Mouse (Mus musculus) megakaryocyte, adult 5-6 weeks (primary cell): Measurements from ENCODE around the gene Epb41l4b. TPM values are rescaled to one million over a fixed set of nuclear protein-coding genes. Genes with fewer than 3 reads are reported as not detected.

Experiments
- ATAC-seq: 2 replicates; pipeline ENCODE4 v1.8.0; 2016; ENCODE audit warnings: mild to moderate bottlenecking, inconsistent platforms; ENCODE audit not compliant: poor library complexity, severe bottlenecking
- total RNA-seq, 2 experiments: library from RNA; stranded (forward) in 1 of 2; stranded (reverse) in 1 of 2; fragments of 153-499, 151-499 nt in 1 of 2; fragments of 221-1000, 200-1000 nt in 1 of 2; gene quantifications; 2 replicates each; pipeline versions ENCODE4 v1.2.3 to v1.2.4; 2015 to 2017

Gene Epb41l4b
- total RNA-seq, 2 experiments from 2014 or later = 2.8 to 2.9 TPM

DNA sequence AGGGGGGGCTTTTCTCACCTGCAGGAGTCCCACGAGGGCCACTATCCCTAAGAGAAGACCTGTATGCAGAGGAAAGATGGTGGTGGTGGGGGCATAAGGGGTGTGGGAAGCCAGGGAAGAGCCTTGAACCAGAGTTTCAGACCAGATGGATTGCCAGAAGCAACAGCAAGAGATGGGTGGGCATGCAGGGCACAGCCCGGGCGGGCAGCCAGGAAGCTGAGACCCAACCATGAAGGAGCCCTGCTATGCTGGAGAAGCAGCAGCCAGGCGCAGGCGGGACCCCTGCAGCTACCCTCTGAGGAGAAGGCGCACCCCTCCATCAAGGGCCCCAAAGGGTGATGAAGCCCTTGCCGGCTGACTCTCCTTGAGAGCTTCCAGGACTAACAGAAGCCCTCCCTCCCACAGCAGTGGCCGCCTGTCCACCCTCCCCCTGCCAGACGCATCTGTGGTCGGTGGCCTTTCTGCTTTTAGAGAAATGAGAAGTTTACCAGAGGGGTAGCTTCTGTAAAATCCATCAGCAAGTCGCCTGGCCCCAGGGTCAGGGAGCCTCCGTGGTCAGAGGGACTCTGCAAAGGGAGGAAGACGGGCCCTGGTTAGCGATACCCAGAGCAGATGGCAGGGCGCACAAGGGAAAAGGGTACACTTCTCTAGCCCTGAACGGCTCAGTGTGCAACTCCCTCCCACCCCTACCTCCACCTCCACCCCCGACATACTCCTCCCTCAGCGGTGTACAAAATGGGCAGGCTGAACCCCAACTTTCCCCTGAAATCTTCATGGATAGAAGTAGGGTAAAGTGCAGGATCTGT is 126.7 kb downstream of the Epb41l4b start:
- peak; percentile 33; the same call in 1 of the 2 replicates for ATAC-seq

DNA sequence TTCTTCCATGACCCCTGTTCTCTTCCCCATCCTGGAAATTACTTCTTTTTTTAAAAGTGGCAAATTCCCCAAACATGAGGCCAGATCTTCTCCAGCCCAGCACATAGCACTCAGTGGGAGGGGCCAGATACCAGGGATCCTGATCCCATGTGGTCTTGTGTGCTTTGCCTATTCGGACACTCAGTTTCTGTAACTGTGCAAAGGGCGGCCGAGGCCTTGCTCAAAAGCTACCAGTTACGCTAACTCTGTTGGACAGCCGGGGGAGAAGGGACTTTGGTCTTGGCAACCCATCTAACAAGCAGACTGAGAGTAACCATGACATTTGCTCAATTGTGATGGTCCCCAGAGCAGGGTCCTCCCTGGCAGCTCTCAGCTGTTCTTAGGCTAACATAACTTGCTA is 128.2 kb downstream of the Epb41l4b start:
- ATAC-seq = no peak

DNA sequence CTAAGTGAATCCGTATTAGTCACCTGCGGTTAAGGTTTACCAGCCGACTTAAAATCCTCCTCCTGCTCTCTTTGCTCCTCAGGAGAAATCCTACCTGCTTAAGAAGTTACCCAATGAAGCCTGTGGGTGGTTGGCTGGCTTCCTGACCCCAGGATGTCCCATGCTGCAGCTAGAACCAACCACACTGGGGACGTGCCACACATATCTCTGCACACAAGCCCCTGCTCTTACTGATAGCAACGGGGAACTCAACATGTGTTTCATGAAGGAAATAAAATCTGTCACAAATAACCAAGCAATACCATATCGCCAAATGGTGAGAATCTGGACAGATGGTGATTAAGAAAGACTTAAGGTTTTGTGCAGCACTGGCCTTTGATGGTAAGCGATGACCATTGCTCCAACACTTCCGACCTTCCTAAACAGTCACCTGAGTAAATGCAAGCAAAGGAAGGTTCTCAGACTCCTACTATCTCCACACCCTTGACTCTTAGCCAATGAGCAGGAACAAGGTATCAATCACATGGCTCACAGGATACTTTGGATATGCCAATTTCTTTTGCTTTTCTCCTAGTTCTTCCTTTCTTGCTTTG is 131.7 kb downstream of the Epb41l4b start:
- ATAC-seq = no peak

DNA sequence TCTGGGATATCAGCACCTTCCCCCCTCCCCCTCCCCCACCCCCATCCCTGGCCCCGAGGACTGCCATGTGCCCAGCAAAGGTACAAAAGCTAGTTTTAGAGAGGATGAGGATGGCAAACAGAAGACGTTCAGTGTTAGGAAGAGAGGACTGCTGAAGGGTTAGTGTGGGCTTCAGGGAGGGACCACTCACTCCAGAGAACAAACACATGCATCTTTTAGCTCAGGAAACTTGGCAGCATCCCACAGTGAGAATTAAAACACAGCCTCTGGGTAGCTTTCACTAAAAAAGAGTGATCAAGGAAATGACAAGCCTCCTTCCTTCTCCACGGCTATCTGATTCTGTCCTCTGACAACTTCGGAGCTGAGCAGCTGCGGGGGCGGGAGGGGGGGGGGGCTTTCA is 132.3 kb downstream of the Epb41l4b start:
- no peak for ATAC-seq

DNA sequence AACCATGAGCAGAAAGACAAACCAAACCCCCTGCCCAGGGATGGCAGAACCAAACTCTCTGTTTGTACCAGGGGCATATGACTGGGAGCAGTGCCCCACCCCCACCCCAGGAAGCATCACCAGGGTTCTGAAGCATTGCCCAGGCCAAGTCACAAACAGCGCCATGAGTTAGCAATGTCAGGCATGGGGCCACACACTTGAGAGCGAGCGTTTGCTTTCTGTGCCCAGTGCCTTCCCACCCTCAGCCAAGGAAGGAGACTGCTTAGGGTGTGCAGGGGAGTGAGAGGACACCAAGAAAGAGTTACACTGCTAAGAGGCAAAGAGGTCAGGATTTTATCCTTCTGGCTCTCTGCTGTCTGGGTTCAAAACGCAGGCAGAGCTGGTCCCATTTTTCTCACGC is 132.8 kb downstream of the Epb41l4b start:
- no peak for ATAC-seq

DNA sequence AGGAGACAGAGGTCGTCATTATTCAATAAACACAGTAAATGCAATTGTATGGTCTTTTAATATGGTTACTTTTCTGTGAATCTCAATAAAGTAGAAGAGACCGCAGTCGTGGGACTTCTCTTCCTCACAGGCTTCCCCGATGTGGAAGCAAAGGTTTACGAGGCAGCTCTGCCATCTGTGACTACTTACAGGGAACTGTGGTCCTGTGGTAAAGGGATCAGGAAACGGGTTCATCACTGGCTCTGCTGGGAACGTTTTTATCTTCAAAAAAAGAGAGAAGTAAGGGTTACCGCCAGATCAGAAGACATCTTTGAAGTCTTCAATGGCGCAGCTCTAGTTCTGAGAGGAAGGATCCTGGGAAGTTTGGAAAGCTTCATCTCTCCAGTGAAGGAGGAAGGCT is 135.5 kb downstream of the Epb41l4b start:
- ATAC-seq = no peak

DNA sequence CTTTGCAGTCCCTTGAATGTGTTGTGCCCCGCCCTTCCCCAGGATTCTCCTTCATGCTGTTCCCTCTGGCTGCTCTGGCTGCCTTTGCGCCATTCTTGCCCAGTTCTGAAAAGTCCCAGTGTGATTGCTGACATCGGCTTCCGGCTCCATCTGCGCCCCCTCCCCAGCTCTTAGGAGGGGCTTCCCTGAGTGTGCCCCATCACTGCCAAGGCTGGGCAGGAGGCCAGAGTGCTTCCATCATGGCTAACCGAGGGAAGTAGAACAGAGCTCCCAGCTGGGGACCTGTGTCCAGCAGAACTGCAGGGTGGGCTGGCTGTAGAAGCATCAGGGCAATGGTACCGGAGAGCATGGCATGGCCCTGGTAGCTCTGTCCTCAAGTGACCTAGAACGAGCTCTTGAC is 138.2 kb downstream of the Epb41l4b start:
- ATAC-seq = no peak

DNA sequence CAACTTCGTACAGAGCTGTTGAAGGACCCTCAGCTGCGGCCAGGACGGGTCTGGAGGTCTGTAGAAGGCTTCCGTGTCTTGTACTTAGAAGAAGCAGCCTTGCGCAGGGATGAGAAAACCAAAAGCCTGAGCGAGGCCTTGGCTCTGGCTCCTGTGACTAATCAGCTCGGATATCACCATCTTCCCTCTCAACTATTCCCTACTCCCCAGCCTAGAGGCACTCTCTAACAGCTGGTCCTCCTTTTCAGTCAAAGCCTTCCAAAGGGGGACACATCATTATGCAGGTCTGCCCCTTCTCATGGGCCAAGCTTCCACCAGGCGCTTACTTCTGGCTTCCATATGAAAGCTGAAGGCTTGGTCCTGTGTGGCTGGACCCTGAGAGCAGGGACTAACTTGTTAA is 139.4 kb downstream of the Epb41l4b start:
- ATAC-seq = no peak

DNA sequence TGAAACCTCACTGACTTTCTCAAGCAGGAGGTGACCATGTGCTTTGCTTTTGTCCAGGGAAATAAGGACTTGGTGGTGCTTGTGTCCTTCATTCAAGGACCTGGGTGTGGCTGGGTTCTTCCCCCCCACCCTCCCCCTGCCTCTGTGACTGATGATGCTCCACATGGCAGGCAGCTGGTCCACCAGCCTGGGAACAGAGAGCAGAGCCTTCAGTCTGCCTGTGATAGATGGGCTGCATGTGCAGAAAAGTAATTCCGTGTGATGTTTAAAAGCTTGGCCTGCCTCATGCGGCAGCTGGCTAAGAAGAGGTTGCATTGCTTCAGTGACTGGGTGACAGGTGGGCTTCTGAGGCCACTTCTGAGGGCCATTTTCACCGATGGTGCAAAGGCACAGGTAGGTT is 140.5 kb downstream of the Epb41l4b start:
- ATAC-seq = no peak

DNA sequence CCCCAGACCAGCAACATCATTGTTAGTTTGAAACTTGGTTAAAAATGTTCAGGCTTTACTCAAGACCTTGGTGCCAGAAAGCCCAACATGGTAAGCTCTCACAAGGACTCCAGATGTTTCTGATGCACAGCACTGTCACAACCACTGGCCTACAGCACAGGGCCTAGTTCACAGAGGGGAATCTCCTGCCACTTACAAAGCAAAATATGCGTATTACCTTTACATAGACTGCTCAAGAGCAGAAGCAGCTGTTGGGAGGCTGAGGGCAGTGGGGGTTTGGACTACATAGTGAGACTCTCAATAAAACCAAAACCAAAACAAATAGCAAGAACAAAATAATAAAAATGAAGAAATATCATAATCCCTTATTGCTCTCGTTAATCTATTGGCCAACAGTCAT is 141.8 kb downstream of the Epb41l4b start:
- ATAC-seq = no peak

DNA sequence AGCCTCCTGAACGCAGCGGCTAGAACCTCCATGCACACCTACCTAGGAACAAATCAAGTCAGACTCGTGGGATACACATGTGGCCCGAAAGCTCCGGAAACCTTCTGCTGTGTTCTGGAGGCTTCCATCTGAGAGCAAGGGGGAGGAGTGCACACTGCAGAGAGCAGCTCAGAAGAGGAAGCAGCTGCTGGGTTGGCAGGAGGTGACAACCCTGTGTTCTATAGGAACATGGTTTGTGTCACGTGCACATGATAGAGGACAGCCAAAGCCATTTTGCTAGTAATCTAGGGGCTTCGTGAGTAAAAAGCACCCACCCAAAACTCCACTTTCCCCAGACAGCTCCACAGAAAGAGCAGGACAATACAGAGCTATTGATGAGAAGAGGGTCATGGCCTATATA is 149.9 kb downstream of the Epb41l4b start:
- ATAC-seq = no peak

DNA sequence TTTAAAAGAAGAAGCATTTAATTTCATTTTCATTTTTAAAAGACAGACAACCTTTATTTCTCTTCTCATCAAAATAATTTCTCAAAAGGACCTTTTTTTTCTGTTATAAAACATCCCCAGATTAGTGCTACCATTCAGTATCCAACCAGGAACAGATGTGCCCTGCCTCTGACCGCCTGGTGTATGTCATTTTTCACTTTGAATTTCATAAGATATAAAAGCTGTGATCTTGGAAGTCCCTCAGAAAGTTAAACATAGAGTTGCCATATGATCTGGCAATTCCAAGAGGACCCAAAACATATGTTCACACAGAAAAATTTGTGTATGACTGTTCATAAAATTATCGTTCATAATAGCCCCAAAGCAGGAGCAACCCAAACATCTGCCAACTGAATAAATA is 151.3 kb downstream of the Epb41l4b start:
- ATAC-seq = no peak

DNA sequence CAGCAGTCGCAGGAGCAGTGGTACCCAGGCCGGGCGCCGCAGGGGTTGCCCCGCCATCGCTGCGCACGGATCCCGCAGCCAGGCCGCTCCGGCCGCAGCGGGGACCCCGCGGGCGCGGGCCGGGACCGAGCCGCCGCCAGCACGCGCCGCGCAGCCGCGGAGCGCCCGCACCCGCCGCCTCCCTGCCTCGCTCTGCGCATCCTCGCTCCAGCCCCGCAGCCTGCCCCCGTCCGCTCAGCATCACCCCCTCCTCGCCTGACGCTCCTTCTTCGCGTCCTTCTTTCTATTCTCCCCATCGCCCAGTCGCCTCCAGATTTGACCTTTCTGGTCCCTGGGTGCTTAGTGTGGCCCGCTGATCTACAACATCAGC is 153.0 kb downstream of the Epb41l4b start, which contains the start of gene Frrs1l:
Gene Frrs1l, minus strand, starts transcription at position 177 of the 370 bp plus-strand sequence.
- no peak for ATAC-seq

DNA sequence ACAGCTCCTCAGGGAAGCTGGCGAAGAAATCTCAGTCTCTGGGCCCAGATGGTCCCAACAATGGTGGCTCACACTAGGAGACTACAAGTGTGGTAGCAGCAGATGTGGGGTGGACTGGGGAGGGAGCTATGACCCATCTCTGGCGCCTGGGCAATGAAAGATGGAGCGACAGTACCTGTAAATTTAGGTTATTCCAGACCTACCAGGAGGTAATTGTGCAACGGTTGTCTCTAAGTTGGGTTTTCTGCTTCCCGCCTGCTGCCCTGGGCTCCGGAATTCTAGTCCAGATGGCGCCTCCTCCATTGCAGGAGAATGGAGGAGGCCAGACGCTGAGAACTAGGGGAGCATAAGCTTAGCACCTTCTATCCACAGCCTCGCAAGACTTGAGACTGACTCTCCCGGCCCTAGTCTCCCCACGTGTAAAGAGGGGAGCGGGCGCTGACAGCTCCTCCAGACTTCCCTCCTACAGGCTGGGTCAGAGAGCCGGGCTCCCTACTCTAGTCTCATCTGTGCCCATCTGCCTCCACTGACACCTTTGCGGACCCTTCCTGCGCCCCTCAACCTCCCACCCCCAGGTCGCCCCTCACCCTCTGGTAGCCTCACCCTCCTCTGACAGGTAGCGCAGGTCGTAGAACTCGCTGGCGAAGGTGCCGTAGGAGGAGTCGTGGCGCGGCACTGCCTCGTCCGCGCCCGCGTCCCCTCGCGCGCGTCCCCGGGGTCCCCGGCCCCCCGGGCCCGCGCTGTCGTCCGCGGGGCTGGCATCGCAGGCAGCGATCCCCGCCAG is 153.6 kb downstream of the Epb41l4b start:
- ATAC-seq = no peak

DNA sequence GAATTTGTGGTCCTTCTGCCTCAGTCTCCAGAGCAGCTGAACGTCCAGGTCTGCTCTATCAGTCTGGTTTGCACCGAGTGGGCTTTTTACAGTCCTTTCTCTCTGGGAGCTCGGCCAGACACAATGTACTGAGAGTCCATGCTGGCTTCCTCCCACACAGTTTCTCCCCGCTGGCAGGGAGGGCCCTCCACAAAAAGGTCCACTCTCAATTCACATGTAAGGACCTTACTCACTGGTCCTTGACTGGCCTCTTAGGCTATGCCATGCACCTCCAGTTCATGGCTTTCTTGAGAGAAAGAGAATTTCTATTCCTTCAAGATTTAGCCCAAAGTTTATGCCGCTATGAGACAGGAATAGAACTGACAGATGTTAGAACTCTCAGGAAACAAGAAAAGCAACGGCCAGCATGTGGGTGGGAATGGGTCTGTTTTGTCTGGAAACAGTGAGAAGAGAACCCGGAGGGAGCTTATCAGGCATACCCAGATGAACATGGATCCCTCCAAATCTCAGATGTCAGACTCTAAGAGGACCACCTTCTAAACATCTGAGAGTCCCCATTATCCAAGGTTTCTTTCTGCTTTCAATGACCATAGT is 177.6 kb downstream of the Epb41l4b start:
- ATAC-seq = no peak

DNA sequence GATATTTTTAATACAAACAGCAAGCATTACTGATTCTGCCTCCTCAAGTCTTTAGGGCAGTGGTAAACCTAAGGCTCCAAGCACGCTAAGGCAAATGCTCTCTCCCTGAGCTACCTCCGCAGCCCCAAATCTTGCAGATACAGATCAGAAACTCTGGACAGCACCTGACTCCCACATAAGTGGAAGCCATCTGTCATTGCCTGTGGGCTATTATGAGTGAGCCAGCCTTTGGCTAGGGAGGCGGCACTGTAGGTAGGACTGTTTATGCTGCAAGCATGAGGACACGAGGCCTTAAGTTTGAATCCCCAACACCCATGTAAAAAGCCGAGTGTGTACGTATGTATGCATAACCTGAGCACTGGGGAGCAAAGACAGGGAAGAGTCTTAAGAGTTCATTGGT is 179.6 kb downstream of the Epb41l4b start:
- ATAC-seq = no peak

DNA sequence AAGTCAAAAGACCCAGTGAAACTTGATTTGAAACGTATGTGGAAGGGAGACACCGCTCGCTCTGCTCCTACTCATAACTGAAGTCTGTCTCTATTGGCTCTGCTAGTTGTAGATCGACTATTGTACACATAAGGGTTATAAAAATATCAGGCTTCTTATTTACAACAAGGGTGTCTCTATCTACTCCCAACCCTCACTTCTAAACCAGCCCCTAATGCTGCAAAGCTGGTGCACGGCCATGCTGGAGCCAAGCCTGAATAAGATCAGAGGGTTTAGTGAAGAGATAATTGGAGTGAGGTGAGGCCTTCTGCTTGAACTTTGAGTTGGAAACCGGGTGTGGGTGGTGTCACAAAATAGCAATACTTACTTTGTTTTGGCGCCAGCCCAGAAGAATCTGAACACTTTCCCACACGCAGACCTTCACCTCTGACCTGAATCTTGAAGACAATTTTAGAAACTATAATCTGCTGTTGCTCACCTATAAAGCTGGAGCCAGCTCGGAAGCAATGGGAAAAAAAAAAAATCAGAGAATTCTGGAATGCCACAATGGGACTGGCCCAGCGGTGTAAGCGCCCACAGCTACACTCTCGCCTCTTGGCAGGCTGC is 181.8 kb downstream of the Epb41l4b start:
- ATAC-seq = no peak

DNA sequence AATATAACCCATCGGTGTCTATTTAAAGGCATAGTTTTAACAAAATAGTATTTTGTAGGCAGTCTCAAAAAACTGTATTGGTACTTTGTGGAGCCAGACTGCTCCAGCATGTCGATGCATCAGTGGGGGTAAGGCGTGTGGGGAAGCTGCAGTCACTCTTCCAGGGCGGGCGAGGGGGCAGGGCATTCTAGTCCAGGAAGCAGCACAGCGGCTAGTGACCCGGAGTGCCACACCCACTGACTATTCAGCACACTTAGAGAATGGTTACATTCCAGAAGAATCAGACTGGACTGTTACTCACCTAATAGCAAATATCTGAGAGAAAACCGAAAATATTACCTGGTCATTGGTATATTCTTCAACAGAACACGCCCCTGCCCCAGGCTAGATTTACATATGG is 185.7 kb downstream of the Epb41l4b start:
- ATAC-seq = no peak

DNA sequence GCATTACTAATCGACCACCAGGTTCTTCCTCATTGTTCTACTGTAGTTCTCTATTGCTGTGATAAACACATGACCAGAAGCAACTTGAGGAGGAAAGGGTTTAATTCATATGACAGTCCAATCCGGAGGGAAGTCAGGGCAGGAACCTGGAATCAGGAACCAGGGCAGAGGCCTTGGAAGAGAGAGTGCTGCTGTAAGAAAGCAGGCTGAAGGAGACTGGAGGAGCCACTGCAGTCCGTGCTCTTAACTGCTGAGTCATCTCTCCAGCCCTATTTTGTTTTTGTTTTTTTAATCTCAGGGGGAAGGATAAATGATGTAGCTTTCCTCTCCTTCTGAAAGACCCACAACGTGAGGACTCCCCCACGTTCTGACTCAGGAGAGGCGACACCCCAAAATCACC is 190.0 kb downstream of the Epb41l4b start:
- ATAC-seq = no peak

DNA sequence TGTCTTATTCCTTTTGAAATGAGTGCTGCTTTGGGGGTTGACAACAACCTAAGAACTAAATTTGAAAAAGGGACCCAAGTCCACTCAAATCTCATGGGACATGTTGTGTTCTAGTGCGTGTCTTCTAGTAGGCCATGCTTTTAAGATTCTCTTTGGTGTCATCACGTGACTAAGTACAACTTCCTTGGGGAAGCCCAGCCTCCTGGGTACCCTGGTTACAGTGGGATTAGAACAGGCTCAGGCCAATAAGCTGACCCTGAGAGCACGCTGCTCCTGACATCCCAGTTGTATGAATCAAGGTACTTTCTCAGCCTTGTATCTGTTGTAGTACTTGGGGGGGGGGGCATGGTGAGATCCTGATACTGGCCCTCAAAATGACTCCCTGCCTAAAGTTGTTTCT is 191.5 kb downstream of the Epb41l4b start:
- no peak for ATAC-seq

DNA sequence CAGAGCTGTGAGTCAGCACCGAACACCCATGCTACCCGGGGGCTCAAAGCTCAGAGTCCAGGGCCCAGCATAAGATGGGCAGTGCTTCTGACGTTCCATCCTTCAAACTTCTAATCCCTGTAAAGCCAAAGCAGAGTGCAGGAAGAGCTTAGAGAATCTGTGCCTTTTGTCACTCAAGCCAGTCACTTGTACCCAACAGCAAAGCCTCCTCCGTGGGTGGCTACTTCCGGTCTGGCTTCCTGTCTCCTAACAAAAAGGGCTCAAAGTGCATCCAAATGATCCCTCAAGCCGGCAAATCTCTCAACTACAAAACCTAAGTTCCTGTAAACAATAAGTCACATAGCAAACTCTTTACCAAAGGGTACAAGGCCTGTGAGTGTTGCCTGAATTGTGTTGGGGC is 193.7 kb downstream of the Epb41l4b start:
- no peak for ATAC-seq
